Mouse (Mus musculus): ENCODE measurements around the gene Abat.
"Not testable (repeated sequence)": the region's sequence is repeated elsewhere in the genome, so short reads cannot be mapped to it uniquely, and the experiment has no call there.

Abat gene

DNA sequence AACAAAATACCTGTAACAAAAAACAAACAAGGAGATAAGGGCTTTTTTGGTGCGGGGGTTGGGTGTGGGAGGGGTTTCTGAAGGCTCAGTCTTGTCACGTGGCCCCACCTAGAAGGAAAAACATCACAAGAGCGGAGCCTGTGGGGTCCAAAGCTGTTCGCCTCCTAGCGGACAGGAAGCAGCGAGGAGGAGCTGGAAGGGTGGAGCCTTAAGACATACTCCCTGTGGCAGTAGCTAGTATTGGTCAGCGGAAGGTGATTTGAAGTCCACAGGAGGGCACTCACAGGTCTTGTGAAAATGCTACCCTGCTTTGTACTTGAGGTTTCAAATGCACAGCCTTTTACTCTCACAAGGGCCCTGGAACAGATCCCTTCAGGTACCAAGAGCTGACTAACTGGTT lies 19.7 kb downstream of the Abat start:
- in situ Hi-C loops (cut with MboI), result no loop called here

DNA sequence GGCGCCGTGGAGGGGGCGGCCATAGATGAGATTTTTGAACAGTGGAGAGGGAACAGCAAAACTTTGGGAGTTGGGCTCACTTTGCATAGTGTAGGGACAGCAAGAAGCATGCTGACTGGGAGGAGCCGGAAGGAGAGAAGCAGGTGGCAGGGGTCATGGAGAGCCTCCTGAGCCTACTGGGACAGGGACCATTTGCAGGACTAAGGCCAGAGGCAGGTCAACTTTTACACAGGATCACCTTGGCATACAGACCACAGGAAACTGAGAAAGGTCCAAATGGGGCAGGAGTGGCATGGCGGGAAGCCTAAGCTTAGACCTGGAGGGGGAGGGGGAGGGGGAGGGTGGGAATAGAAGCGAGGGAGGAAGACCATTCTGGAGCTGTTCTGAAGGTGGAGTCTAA lies 20.2 kb downstream of the Abat start:
- in situ Hi-C loops (cut with MboI), result no loop called here

DNA sequence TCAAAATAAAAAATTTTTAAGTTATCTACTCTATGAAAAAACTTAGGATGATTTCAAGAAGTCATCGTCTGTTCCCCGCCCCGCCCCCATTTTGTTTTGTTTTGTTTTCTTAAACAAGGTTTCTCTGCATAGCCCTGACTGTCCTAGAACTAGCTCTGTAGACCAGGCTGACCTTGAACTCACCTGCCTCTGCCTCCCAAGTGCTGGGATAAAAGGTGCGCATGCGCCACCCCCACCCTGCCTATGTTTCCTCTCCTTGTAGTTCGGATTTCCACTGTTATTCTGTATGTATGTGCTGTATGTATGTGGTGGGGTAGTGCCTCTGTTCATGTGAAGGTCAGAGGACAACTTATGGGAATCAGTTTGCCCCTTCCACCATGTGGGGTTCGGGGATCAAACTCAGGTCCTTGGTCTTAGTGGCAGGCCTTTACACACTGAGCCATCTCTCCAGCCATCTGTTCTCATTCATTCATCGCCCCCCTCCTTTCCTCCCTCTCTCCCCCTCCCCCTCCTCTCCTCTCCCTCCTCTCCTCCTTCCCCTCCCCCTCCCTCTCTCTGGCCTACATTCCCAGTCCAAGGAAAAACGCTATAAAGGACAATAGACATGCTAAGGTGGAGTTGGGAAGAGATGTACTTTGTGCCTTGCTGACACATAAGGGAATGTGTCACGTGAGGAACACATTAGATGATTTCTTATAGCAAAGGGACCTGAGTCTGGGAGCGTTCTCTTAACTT lies 21.4 kb downstream of the Abat start:
- in situ Hi-C loops (cut with MboI), result no loop called here

DNA sequence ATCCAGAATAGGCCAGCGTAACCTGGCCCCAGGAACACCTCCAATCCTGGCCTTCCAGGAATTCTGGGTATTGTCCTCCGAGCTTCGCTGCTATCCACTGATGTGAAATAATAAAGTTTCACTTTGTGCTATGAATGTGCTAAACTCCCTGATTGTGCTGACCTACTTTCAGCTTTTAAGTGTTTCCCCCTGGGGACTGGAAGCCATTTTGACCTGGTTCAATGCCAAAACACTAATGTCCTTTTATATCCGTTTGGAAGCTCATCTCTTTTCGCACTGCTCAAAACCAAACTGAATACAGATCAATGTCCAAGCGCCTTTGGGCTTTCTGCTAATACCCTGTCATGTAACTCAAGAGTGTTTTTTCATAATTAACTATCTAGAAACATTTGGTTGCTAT lies 22.2 kb downstream of the Abat start:
- in situ Hi-C loops (cut with MboI), result no loop called here

- in situ Hi-C loops (cut with MboI), result no loop called here
These were observed 26.1 kb downstream of the Abat start for GRCm38 (mm10) chr16:8539150-8539865.

- in situ Hi-C loops (cut with MboI), result no loop called here
These were observed 27.7 kb downstream of the Abat start for GRCm38 (mm10) chr16:8540859-8541314.

DNA sequence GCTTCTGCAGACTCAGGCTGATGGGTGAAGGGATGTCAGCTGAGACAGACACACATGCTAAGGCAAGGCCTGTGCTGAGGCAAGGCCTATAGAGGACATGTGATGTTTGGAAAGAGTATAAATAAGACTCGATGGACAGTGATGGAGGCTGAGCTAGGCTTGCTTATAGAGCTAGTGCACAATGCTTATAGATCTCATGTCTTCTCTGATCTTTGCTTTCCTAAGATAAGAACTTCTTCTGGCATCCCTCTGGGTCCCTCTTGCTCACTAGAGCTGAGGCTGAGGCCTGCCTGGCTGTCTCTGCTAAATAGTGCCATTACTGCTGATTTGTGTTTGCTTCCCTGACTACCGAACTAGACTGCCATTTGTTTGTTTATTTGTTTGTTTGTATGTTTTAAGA lies 34.6 kb downstream of the Abat start:
- in situ Hi-C loops (cut with MboI), result no loop called here

DNA sequence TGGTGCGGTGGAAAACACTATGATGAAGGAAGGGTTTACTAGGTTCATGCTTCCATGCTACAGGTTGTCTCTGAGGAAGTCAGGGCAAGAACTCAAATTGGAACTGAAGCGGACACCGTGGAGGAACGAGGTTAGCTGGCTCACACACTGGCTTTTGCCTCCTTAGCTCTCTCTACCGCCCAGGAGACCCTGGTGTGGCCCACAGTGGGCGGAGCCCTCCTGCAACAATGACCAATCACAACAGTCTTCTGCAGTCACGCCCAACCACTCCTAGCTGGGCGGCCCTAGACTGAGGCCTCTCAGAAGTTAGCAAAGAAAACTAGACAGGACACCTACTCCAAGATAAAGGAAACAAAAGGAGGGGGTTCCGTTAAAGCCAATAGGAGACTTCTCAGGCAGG lies 36.3 kb downstream of the Abat start:
- in situ Hi-C loops (cut with MboI), result no loop called here

DNA sequence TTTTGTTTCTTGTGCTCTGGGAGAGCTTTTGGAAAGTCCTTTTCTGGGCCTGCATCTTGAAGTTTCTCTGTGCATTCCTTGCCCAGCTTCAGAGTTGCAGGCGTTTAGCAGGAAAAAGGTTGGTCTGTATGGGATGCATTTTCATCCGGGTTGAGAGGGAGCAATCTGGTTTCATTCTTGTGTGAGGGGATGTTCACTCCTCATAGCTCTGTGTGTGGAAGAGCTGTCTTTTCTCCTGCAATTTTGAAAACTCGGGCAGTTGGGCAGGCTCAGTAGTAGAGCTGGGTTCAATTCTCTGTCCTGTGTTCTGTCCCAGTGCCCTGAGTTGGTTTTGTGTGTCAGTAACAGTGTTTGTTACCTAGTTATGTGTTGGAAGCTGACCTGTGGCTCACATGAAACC lies 41.1 kb downstream of the Abat start:
- in situ Hi-C loops (cut with MboI), result no loop called here

GRCm38 (mm10) chr16:8554751-8555150 lies 41.5 kb downstream of the Abat start:
- in situ Hi-C loops (cut with MboI), result not testable (repeated sequence)

DNA sequence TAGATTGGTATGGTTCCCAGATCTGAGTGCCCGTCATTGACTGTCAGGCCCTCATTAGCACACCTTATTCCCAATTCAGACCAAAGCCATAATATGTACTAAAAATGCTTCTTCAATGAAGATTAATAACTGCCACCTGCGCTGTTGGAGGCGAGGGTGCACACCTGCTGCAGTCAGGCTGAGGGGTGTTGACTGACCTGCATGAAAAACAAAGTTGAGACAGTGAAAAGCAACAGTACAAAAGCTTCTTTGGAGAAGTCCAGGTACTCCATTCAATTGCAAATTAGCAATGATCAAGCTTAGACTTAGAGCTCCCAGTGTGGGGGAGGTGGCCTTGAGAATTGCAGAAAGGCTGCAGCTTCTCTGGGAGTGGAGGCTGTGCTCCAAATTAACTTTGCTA lies 42.1 kb downstream of the Abat start:
- in situ Hi-C loops (cut with MboI), result not testable (repeated sequence)

DNA sequence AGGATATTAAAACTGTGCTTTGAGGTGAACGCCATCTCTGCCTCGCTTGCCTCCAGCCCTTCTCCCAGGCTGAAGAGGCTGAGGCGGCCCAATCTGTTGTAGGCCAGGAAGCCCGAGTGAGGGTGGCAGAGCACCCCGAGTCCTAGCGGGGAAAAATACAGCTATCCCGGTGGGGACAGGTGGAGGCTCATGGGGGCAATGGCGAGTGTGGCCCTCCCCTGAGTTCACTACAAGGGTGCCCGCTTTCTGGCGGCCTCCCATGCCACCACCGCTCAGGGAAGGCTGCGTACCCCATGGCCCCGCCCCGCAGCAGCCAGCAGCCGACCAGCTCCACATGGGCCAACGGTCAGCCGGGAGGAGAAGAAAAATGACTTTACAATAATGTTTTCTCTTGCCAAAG lies 46.9 kb downstream of the Abat start:
- in situ Hi-C loops (cut with MboI), result no loop called here

- in situ Hi-C loops (cut with MboI), result not testable (repeated sequence)
These were observed 47.9 kb downstream of the Abat start for GRCm38 (mm10) chr16:8561101-8561500.

- in situ Hi-C loops (cut with MboI), result not testable (repeated sequence)
These were observed 48.6 kb downstream of the Abat start for GRCm38 (mm10) chr16:8561856-8562255.

- in situ Hi-C loops (cut with MboI), result not testable (repeated sequence)
These were observed 49.6 kb downstream of the Abat start for GRCm38 (mm10) chr16:8562827-8563226.

GRCm38 (mm10) chr16:8564836-8565235 lies 51.6 kb downstream of the Abat start:
- in situ Hi-C loops (cut with MboI), result no loop called here

GRCm38 (mm10) chr16:8565539-8565938 lies 52.3 kb downstream of the Abat start:
- in situ Hi-C loops (cut with MboI), result no loop called here

- in situ Hi-C loops (cut with MboI), result no loop called here
These were observed 53.0 kb downstream of the Abat start for GRCm38 (mm10) chr16:8566115-8566711.

DNA sequence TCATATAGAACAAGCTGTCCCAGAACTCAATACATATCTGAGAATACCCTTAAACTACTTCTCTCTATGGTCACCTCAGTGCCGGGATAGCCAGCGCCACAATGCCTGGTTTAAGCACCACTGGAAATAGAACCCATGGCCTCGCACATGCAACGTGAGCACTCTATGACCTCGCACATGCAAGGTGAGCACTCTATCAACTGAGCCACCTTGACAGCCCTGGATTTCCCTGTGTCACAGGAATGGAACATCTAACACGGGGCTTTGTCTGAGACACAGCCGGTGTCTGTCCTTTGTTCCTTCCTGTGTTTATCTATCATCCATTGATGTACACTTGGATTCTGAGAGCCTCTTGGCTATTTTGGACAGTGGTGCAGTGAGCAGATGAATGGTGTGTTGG lies 55.7 kb downstream of the Abat start:
- in situ Hi-C loops (cut with MboI), result no loop called here

- in situ Hi-C loops (cut with MboI), result no loop called here
These were observed 57.1 kb downstream of the Abat start for GRCm38 (mm10) chr16:8570336-8570735.

GRCm38 (mm10) chr16:8570901-8571615 lies 57.8 kb downstream of the Abat start:
- in situ Hi-C loops (cut with MboI), result no loop called here

- in situ Hi-C loops (cut with MboI), result no loop called here
These were observed 59.8 kb downstream of the Abat start for GRCm38 (mm10) chr16:8573041-8573440.
